Mouse (Mus musculus) neural tube, embryonic 14.5 days (tissue): ENCODE results near the gene Rps6ka5. TPM values are rescaled to one million over a fixed set of nuclear protein-coding genes. Genes with fewer than 3 reads are reported as not detected.

Source experiments
- ATAC-seq: fragments of 200-750 bp; cut with Nextera tagmentation; 2 replicates; pipeline ENCODE4 v1.8.0; 2017; ENCODE audit warnings: low read depth, mild to moderate bottlenecking, moderate TSS enrichment, moderate library complexity
- H3K27ac ChIP-seq: fragments of 300-500 bp; sonication (generic); 2 replicates; pipeline ENCODE4 v1.5.1; 2014; ENCODE audit warnings: low read depth, mild to moderate bottlenecking, control low read depth, low read length, moderate library complexity, mixed read lengths
- H3K27me3 ChIP-seq: fragments of 300-500 bp; sonication (generic); 2 replicates; pipeline ENCODE4 v1.6.1; 2014; ENCODE audit warnings: low read length; ENCODE audit not compliant: control insufficient read depth, insufficient read depth
- H3K36me3 ChIP-seq: fragments of 300-500 bp; sonication (generic); 2 replicates; pipeline ENCODE4 v1.6.1; 2014; ENCODE audit warnings: low read length, mixed read lengths; ENCODE audit not compliant: control insufficient read depth, insufficient read depth
- H3K4me1 ChIP-seq: fragments of 300-500 bp; sonication (generic); 2 replicates; pipeline ENCODE4 v1.6.1; 2014; ENCODE audit warnings: low read length; ENCODE audit not compliant: control insufficient read depth, insufficient read depth
- H3K4me2 ChIP-seq: fragments of 300-500 bp; sonication (generic); 2 replicates; pipeline ENCODE4 v1.6.1; 2014; ENCODE audit warnings: mild to moderate bottlenecking, low read depth, low read length, control low read depth
- H3K4me3 ChIP-seq: fragments of 300-500 bp; sonication (generic); 2 replicates; pipeline ENCODE4 v1.5.1; 2014; ENCODE audit warnings: low read depth, low read length, control low read depth, mixed read lengths
- H3K9ac ChIP-seq: fragments of 300-500 bp; sonication (generic); replicated peaks from 2 replicates; pipeline ENCODE4 v1.6.1; 2014; ENCODE audit warnings: low read depth, mild to moderate bottlenecking, control low read depth, low read length, mixed read lengths
- H3K9me3 ChIP-seq: fragments of 300-500 bp; sonication (generic); 2 replicates; pipeline ENCODE4 v1.6.1; 2016; ENCODE audit warnings: low read length; ENCODE audit not compliant: control insufficient read depth
- WGBS: fragments of 180-500 bp; shearing (Covaris S2); extraction: QIAGEN DNeasy Blood & Tissue Kit; methylation state at CpG from one replicate; pipeline ENCODE4 v1.1.7; 2014; 5-methylcytosine and 5-hydroxymethylcytosine counted together
- polyA plus RNA-seq: library from polyadenylated mRNA; unstranded; fragments of >200 nt; fragmentation: Nextera tagmentation; extraction: Ambion mirVana; gene quantifications from 2 replicates; pipeline ENCODE4 v1.2.1, GENCODE M21; 2014

The Rps6ka5 gene
- polyA plus RNA-seq, 1 experiment from 2014 or later: 7.9 TPM

GRCm38 (mm10) chr12:100690444-100690843, 36.3 kb downstream of the Rps6ka5 start:
- H3K27ac ChIP-seq: no peak overlapping the region
- no peaks in the 10 kb centered on the region for H3K4me1 ChIP-seq
- no peak for ATAC-seq
- 83% methylated on average over 5 of the region's 5 CpGs for WGBS
- H3K4me3 ChIP-seq: no peak overlapping the region
- H3K4me2 ChIP-seq: no peak overlapping the region
- H3K36me3 ChIP-seq: no peaks in the 10 kb centered on the region
- H3K9ac ChIP-seq: no peak overlapping the region
- H3K27me3 ChIP-seq: no peaks in the 10 kb centered on the region
- no peaks in the 10 kb centered on the region for H3K9me3 ChIP-seq

GRCm38 (mm10) chr12:100688177-100688576, 38.6 kb downstream of the Rps6ka5 start:
- Histone ChIP-seq H3K4me1 (no peaks in the 10 kb centered on the region), H3K27me3 (no peaks in the 10 kb centered on the region), H3K36me3 (no peaks in the 10 kb centered on the region), H3K9ac (no peak overlapping the region), H3K4me3 (no peak overlapping the region), H3K4me2 (no peak overlapping the region), H3K9me3 (no peaks in the 10 kb centered on the region), H3K27ac (no peak overlapping the region)
- no peak for ATAC-seq

- Histone ChIP-seq H3K9ac (no peak overlapping the region), H3K4me3 (no peak overlapping the region)
- WGBS: 86% methylated on average over 2 of the region's 2 CpGs
Measured at GRCm38 (mm10) chr12:100687001-100687400, 39.8 kb downstream of the Rps6ka5 start.

GRCm38 (mm10) chr12:100681752-100682151, 45.0 kb downstream of the Rps6ka5 start:
- Histone ChIP-seq H3K9ac (no peak overlapping the region), H3K36me3 (no peaks in the 10 kb centered on the region), H3K4me3 (no peak overlapping the region), H3K27ac (no peak overlapping the region), H3K27me3 (no peaks in the 10 kb centered on the region), H3K4me1 (no peaks in the 10 kb centered on the region), H3K9me3 (no peaks in the 10 kb centered on the region), H3K4me2 (no peak overlapping the region)
- no peak for ATAC-seq
- 84% methylated on average over 7 of the region's 7 CpGs for WGBS

More at GRCm38 (mm10) chr12:100687001-100687400, 39.8 kb downstream of the Rps6ka5 start:
- no peaks in the 10 kb centered on the region for H3K9me3 ChIP-seq
- H3K4me2 ChIP-seq: no peak overlapping the region
- H3K4me1 ChIP-seq: no peaks in the 10 kb centered on the region
- no peak for ATAC-seq
- no peaks in the 10 kb centered on the region for H3K27me3 ChIP-seq
- H3K27ac ChIP-seq: no peak overlapping the region
- H3K36me3 ChIP-seq: no peaks in the 10 kb centered on the region

- H3K4me3 ChIP-seq: no peak overlapping the region
- no peak for ATAC-seq
- H3K9ac ChIP-seq: no peak overlapping the region
- no peaks in the 10 kb centered on the region for H3K9me3 ChIP-seq
- no peak overlapping the region for H3K27ac ChIP-seq
- no peaks in the 10 kb centered on the region for H3K27me3 ChIP-seq
- 24% methylated on average over 1 of the region's 1 CpGs for WGBS
- no peaks in the 10 kb centered on the region for H3K4me1 ChIP-seq
- H3K36me3 ChIP-seq: no peaks in the 10 kb centered on the region
- no peak overlapping the region for H3K4me2 ChIP-seq
Measured at GRCm38 (mm10) chr12:100681241-100681640, 45.5 kb downstream of the Rps6ka5 start.

- no peak overlapping the region for H3K4me2 ChIP-seq
- no peaks in the 10 kb centered on the region for H3K27me3 ChIP-seq
- no peaks in the 10 kb centered on the region for H3K4me1 ChIP-seq
- no peak overlapping the region for H3K9ac ChIP-seq
- 78% methylated on average over 5 of the region's 5 CpGs for WGBS
- H3K4me3 ChIP-seq: no peak overlapping the region
- H3K9me3 ChIP-seq: no peaks in the 10 kb centered on the region
- H3K27ac ChIP-seq: no peak overlapping the region
- no peak for ATAC-seq
- no peaks in the 10 kb centered on the region for H3K36me3 ChIP-seq
Measured at GRCm38 (mm10) chr12:100680676-100681075, 46.1 kb downstream of the Rps6ka5 start.

GRCm38 (mm10) chr12:100670647-100671199, 56.1 kb downstream of the Rps6ka5 start:
- Histone ChIP-seq H3K27me3 (no peaks in the 10 kb centered on the region), H3K9me3 (no peaks in the 10 kb centered on the region), H3K36me3 (no peaks in the 10 kb centered on the region), H3K27ac (no peak overlapping the region), H3K4me1 (0 out of 2 replicates have a peak, but pooled peaks cover 3% of the 10 kb centered on the region), H3K4me2 (no peak overlapping the region), H3K9ac (no peak overlapping the region), H3K4me3 (no peak overlapping the region)
- 83% methylated on average over 2 of the region's 2 CpGs for WGBS
- no peak for ATAC-seq

- H3K27me3 ChIP-seq: no peaks in the 10 kb centered on the region
- H3K9me3 ChIP-seq: no peaks in the 10 kb centered on the region
- H3K4me2 ChIP-seq: no peak overlapping the region
- WGBS: 78% methylated on average over 4 of the region's 4 CpGs
- no peak overlapping the region for H3K9ac ChIP-seq
- no peak for ATAC-seq
- H3K4me3 ChIP-seq: no peak overlapping the region
- no peaks in the 10 kb centered on the region for H3K36me3 ChIP-seq
- 0 out of 2 replicates have a peak, but pooled peaks cover 3% of the 10 kb centered on the region for H3K4me1 ChIP-seq
- H3K27ac ChIP-seq: no peak overlapping the region
Measured at GRCm38 (mm10) chr12:100665294-100665693, 61.5 kb downstream of the Rps6ka5 start.

- 90% methylated on average over 2 of the region's 2 CpGs for WGBS
- Histone ChIP-seq H3K36me3 (no peaks in the 10 kb centered on the region), H3K4me2 (no peak overlapping the region), H3K27me3 (no peaks in the 10 kb centered on the region), H3K9me3 (no peaks in the 10 kb centered on the region), H3K4me1 (no peaks in the 10 kb centered on the region), H3K9ac (no peak overlapping the region), H3K4me3 (no peak overlapping the region), H3K27ac (no peak overlapping the region)
- no peak for ATAC-seq
Measured at GRCm38 (mm10) chr12:100660076-100660475, 66.7 kb downstream of the Rps6ka5 start.
